Mouse (Mus musculus) ES-Bruce4 (cell line): ENCODE data around the gene Ibsp.

Source experiments
- CTCF ChIP-seq: IDR thresholded peaks from one replicate; pipeline ENCODE4 v1.8.1; 2011; ENCODE audit warnings: low read depth, low read length
- POLR2A ChIP-seq: IDR thresholded peaks from one replicate; pipeline ENCODE4 v1.8.1; 2011; ENCODE audit warnings: low read length; ENCODE audit not compliant: insufficient read depth

DNA sequence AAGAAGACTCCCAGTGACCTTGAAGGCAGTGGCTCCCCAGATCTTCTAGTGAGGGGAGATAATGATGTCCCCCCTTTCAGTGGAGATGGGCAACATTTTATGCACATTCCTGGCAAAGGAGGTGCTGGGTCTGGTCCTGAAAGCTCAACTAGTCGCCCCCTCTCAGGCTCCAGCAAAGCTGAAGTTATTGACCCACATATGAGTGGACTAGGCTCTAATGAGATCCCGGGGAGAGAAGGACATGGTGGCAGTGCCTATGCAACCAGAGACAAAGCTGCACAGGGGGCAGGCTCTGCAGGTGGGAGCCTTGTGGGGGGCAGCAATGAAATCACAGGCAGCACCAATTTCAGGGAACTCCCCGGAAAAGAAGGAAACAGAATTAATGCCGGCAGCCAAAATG lies 38.5 kb downstream of the Ibsp start:
- TF ChIP-seq CTCF, result no peak
- no peak for TF ChIP-seq POLR2A
